Mouse (Mus musculus): ENCODE data around the gene Vtcn1. TPM values are rescaled to one million over a fixed set of nuclear protein-coding genes. Genes with fewer than 3 reads are reported as not detected.

Vtcn1 gene
- total RNA-seq (2023; ENCODE audit: inconsistent age) = not detected in 4 replicates

DNA sequence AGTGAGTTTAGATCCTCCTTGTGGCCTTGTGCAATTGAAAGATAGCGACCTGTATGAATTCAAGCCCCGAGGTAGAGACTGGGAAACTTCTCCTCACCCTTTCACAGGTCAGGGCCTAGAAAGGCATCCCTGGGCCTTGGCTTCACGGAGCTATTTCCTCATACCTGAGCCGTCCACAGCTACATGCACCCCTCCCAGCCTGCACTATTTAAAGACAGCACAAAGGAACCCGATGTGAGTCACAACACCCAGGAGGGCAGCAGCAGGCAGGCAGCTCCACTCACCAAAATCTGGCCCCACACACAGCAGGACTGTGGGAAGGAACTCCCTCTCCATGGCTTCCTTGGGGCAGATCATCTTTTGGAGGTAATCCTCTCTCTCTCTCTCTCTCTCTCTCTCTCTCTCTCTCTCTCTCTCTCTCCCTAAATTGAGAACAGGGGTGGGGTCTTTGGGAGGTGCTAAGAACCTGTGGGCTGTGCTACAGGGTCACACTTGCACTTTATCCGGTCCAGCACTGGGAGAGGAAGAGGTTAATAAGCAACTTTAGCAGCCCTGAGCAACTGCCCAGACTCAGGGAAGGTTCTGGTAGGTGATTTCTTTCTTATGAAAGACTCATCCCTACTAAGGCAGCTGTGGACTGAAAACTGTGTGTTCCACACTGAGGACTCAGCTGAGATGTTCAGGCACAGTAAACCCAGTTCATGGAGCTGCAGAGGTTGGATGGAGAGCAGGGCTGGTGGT lies at the start of gene Vtcn1:
TSS of gene Vtcn1 (plus strand) at position 235 of the 741 bp plus-strand sequence.

DNA sequence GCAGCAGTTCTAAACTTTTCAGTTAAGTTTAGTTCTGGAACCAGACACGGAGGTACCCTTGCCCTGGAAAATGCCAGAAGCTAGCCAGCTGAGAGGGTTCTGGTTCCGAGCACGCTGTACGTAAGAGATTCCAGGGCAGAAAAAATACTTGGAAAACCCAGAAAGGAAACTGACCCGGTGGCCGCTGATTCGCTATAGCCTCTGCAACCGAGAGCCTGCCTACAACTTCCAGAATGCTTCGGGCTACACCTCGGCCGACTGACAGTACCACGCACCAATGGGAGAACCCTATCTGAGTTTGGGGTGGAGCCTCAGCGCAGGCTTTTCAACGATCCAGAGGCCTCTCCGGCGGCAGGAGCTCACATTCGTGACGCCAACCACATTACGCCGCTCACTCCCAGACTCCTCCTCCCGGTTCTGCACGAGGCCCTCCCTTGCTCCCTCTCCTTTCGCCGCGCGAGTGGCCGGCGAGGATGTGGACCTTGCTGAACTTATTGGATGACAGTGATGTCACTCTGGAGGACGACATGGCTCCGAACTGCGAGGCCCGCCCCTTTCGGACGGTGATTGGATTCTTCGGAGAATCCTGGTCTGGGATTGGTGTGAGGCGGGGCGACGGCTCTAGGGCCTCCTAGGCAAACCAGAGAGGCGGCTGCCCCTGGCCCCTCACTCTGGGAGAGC lies 96.7 kb downstream of the Vtcn1 start, which contains the start of gene Trim45:
TSS of gene Trim45 (plus strand) at position 378 of the 681 bp plus-strand sequence.

Other genes with a start within 250 kb of the Vtcn1 start
- gene Man1a2, start 140.0 kb upstream of the Vtcn1 start, total RNA-seq (2023; ENCODE audit: inconsistent age) = 86.5 to 116 TPM (median 100 TPM) in 4 replicates
- gene Trim45, start 96.7 kb downstream of the Vtcn1 start, total RNA-seq (2023; ENCODE audit: inconsistent age) = 1.2 to 2.3 TPM (median 1.4 TPM) in 4 replicates
- gene Ttf2, start 144.2 kb downstream of the Vtcn1 start, total RNA-seq (2023; ENCODE audit: inconsistent age) = 11.9 to 17.5 TPM (median 14.3 TPM) in 4 replicates
- not detected in 4 replicates for gene Cd101, start 204.1 kb downstream of the Vtcn1 start, total RNA-seq (2023; ENCODE audit: inconsistent age)